Mouse (Mus musculus): ENCODE measurements at regions not wholly inside any gene's neighbourhood (a gene's known extent, or its start where the extent isn't known, plus 50 kb on each side); places are given as distances from the start of the nearest gene placed in this dataset.

- H3K4me3 ChIP-seq (replicated peaks; ENCODE audit: extremely low read depth, low read depth, low read length) = no peak overlapping the region
- H3K4me1 ChIP-seq (ENCODE audit: control insufficient read depth, insufficient read depth, low read length) = peaks cover 4% of the 10 kb centered on the region
- DNase-seq = no peak
- 60% methylated on average over 1 of the region's 1 CpGs for WGBS
- TF ChIP-seq CTCF (IDR thresholded peaks at IDR 0.05; ENCODE audit: insufficient read depth, low read length) (no peak), POLR2A (IDR thresholded peaks at IDR 0.05; ENCODE audit: borderline replicate concordance, extremely low read depth, low read depth, low read length) (no peak)
These were observed 76.6 kb downstream of the Arrdc3 start for GRCm38 (mm10) chr13:80959763-80960162.

- Histone ChIP-seq H3K4me1 (ENCODE audit: control insufficient read depth, insufficient read depth, low read length) (peaks cover 4% of the 10 kb centered on the region), H3K4me3 (replicated peaks; ENCODE audit: extremely low read depth, low read depth, low read length) (no peak overlapping the region)
- no peak for TF ChIP-seq CTCF (IDR thresholded peaks at IDR 0.05; ENCODE audit: insufficient read depth, low read length)
- TF ChIP-seq POLR2A (IDR thresholded peaks at IDR 0.05; ENCODE audit: borderline replicate concordance, extremely low read depth, low read depth, low read length) = no peak
- no peak for DNase-seq
- 45% methylated on average over 7 of the region's 7 CpGs for WGBS
These were observed 78.9 kb downstream of the Arrdc3 start for GRCm38 (mm10) chr13:80961985-80962617.

- Histone ChIP-seq H3K4me1 (ENCODE audit: control insufficient read depth, insufficient read depth, low read length) (peaks cover 4% of the 10 kb centered on the region), H3K4me3 (replicated peaks; ENCODE audit: extremely low read depth, low read depth, low read length) (peak overlapping the region; percentile 32)
- DNase-seq = peak; percentile 69
- TF ChIP-seq CTCF (IDR thresholded peaks at IDR 0.05; ENCODE audit: insufficient read depth, low read length) (no peak), POLR2A (IDR thresholded peaks at IDR 0.05; ENCODE audit: borderline replicate concordance, extremely low read depth, low read depth, low read length) (peak; percentile 13; the same call in 1 of the 2 replicates)
- WGBS = 4% methylated on average over 51 of the region's 51 CpGs
These were observed 79.8 kb downstream of the Arrdc3 start for GRCm38 (mm10) chr13:80962789-80963590.

- TF ChIP-seq POLR2A (IDR thresholded peaks at IDR 0.05; ENCODE audit: borderline replicate concordance, extremely low read depth, low read depth, low read length) = no peak
- TF ChIP-seq CTCF (IDR thresholded peaks at IDR 0.05; ENCODE audit: insufficient read depth, low read length) = no peak
- WGBS = 75% methylated on average over 11 of the region's 11 CpGs
- DNase-seq = no peak
- peaks cover 4% of the 10 kb centered on the region for H3K4me1 ChIP-seq (ENCODE audit: control insufficient read depth, insufficient read depth, low read length)
- H3K4me3 ChIP-seq (replicated peaks; ENCODE audit: extremely low read depth, low read depth, low read length) = no peak overlapping the region
These were observed 80.4 kb downstream of the Arrdc3 start for GRCm38 (mm10) chr13:80963591-80963940.

- TF ChIP-seq CTCF (IDR thresholded peaks at IDR 0.05; ENCODE audit: insufficient read depth, low read length) (no peak), POLR2A (IDR thresholded peaks at IDR 0.05; ENCODE audit: borderline replicate concordance, extremely low read depth, low read depth, low read length) (no peak)
- Histone ChIP-seq H3K4me1 (ENCODE audit: control insufficient read depth, insufficient read depth, low read length) (no peaks in the 10 kb centered on the region; the same call in 1 of the 2 replicates), H3K4me3 (replicated peaks; ENCODE audit: extremely low read depth, low read depth, low read length) (no peak overlapping the region)
- 51% methylated on average over 3 of the region's 3 CpGs for WGBS
- no peak for DNase-seq
These were observed 88.5 kb downstream of the Arrdc3 start for GRCm38 (mm10) chr13:80971664-80972063.

- TF ChIP-seq POLR2A (IDR thresholded peaks at IDR 0.05; ENCODE audit: borderline replicate concordance, extremely low read depth, low read depth, low read length) = no peak
- no peak for TF ChIP-seq CTCF (IDR thresholded peaks at IDR 0.05; ENCODE audit: insufficient read depth, low read length)
- Histone ChIP-seq H3K4me3 (replicated peaks; ENCODE audit: extremely low read depth, low read depth, low read length) (no peak overlapping the region), H3K4me1 (ENCODE audit: control insufficient read depth, insufficient read depth, low read length) (no peaks in the 10 kb centered on the region; the same call in 1 of the 2 replicates)
- WGBS = 35% methylated on average over 1 of the region's 1 CpGs
- DNase-seq = no peak
These were observed 91.2 kb downstream of the Arrdc3 start for GRCm38 (mm10) chr13:80974424-80974823.

GRCm38 (mm10) chr13:80977266-80977665 lies 94.1 kb downstream of the Arrdc3 start:
- WGBS = 50% methylated on average over 3 of the region's 3 CpGs
- Histone ChIP-seq H3K4me3 (replicated peaks; ENCODE audit: extremely low read depth, low read depth, low read length) (no peak overlapping the region), H3K4me1 (ENCODE audit: control insufficient read depth, insufficient read depth, low read length) (no peaks in the 10 kb centered on the region)
- no peak for DNase-seq
- no peak for TF ChIP-seq POLR2A (IDR thresholded peaks at IDR 0.05; ENCODE audit: borderline replicate concordance, extremely low read depth, low read depth, low read length)
- no peak for TF ChIP-seq CTCF (IDR thresholded peaks at IDR 0.05; ENCODE audit: insufficient read depth, low read length)

- Histone ChIP-seq H3K4me1 (ENCODE audit: control insufficient read depth, insufficient read depth, low read length) (no peaks in the 10 kb centered on the region), H3K4me3 (replicated peaks; ENCODE audit: extremely low read depth, low read depth, low read length) (no peak overlapping the region)
- WGBS = 86% methylated on average over 2 of the region's 2 CpGs
- TF ChIP-seq CTCF (IDR thresholded peaks at IDR 0.05; ENCODE audit: insufficient read depth, low read length) = no peak
- TF ChIP-seq POLR2A (IDR thresholded peaks at IDR 0.05; ENCODE audit: borderline replicate concordance, extremely low read depth, low read depth, low read length) = no peak
- no peak for DNase-seq
These were observed 98.0 kb downstream of the Arrdc3 start for GRCm38 (mm10) chr13:80981201-80981600.

GRCm38 (mm10) chr13:80986657-80987056 lies 103.5 kb downstream of the Arrdc3 start:
- Histone ChIP-seq H3K4me3 (replicated peaks; ENCODE audit: extremely low read depth, low read depth, low read length) (no peak overlapping the region), H3K4me1 (ENCODE audit: control insufficient read depth, insufficient read depth, low read length) (peaks cover 6% of the 10 kb centered on the region)
- no peak for DNase-seq
- WGBS = 65% methylated on average over 4 of the region's 4 CpGs
- no peak for TF ChIP-seq POLR2A (IDR thresholded peaks at IDR 0.05; ENCODE audit: borderline replicate concordance, extremely low read depth, low read depth, low read length)

- no peak overlapping the region for H3K4me3 ChIP-seq (replicated peaks; ENCODE audit: extremely low read depth, low read depth, low read length)
- H3K4me1 ChIP-seq (ENCODE audit: control insufficient read depth, insufficient read depth, low read length) = peaks cover 6% of the 10 kb centered on the region
- DNase-seq = peak; percentile 26
- WGBS = 44% methylated on average over 5 of the region's 5 CpGs
- no peak for TF ChIP-seq POLR2A (IDR thresholded peaks at IDR 0.05; ENCODE audit: borderline replicate concordance, extremely low read depth, low read depth, low read length)
- TF ChIP-seq CTCF (IDR thresholded peaks at IDR 0.05; ENCODE audit: insufficient read depth, low read length) = no peak
These were observed 106.6 kb downstream of the Arrdc3 start for GRCm38 (mm10) chr13:80989756-80990155.
